Mouse (Mus musculus) stomach, embryonic 16.5 days (tissue): ENCODE measurements at regions not wholly inside any gene's neighbourhood (a gene's known extent, or its start where the extent isn't known, plus 50 kb on each side); places are given as distances from the start of the nearest gene placed in this dataset.

Experiments
- ATAC-seq: fragments of 200-750 bp; cut with Nextera tagmentation; 2 replicates; pipeline ENCODE4 v1.8.0; 2017; ENCODE audit warnings: moderate number of reproducible peaks, moderate TSS enrichment; ENCODE audit not compliant: insufficient read depth, low FRiP score
- H3K27ac ChIP-seq: fragments of 300-500 bp; sonication (generic); 2 replicates; pipeline ENCODE4 v1.5.1; 2014; ENCODE audit warnings: low read length
- H3K27me3 ChIP-seq: fragments of 300-500 bp; sonication (generic); 2 replicates; pipeline ENCODE4 v1.6.1; 2014; ENCODE audit warnings: low read length, control low read depth, mixed read lengths; ENCODE audit not compliant: control insufficient read depth, insufficient read depth
- H3K36me3 ChIP-seq: fragments of 300-500 bp; sonication (generic); 2 replicates; pipeline ENCODE4 v1.6.1; 2014; ENCODE audit warnings: low read length; ENCODE audit not compliant: control insufficient read depth, insufficient read depth
- H3K4me1 ChIP-seq: fragments of 300-500 bp; sonication (generic); 2 replicates; pipeline ENCODE4 v1.6.1; 2014; ENCODE audit warnings: low read length, control low read depth, mixed read lengths; ENCODE audit not compliant: control insufficient read depth, insufficient read depth
- H3K4me2 ChIP-seq: fragments of 300-500 bp; sonication (generic); 2 replicates; pipeline ENCODE4 v1.6.1; 2014; ENCODE audit warnings: low read depth, low read length, mixed read lengths
- H3K4me3 ChIP-seq: fragments of 300-500 bp; sonication (generic); replicated peaks from 2 replicates; pipeline ENCODE4 v1.5.1; 2014; ENCODE audit warnings: mild to moderate bottlenecking, low read length
- H3K9ac ChIP-seq: fragments of 300-500 bp; sonication (generic); 2 replicates; pipeline ENCODE4 v1.6.1; 2014; ENCODE audit warnings: low read length
- H3K9me3 ChIP-seq: fragments of 300-500 bp; sonication (generic); replicated peaks from 2 replicates; pipeline ENCODE4 v1.6.1; 2016; ENCODE audit warnings: low read length, control low read depth; ENCODE audit not compliant: control insufficient read depth
- whole genome bisulfite sequencing: fragments of 180-500 bp; shearing (Covaris S2); extraction: QIAGEN DNeasy Blood & Tissue Kit; methylation state at CpG from one replicate; pipeline ENCODE4 v1.1.7; 2014; 5-methylcytosine and 5-hydroxymethylcytosine counted together

GRCm38 (mm10) chrX:21389992-21390391 lies 94.4 kb upstream of the Agtr2 start:
- Histone ChIP-seq H3K4me1 (no peaks in the 10 kb centered on the region), H3K4me3 (no peak overlapping the region), H3K27ac (no peak overlapping the region), H3K4me2 (no peak overlapping the region), H3K36me3 (no peaks in the 10 kb centered on the region), H3K9ac (no peak overlapping the region), H3K9me3 (no peaks in the 10 kb centered on the region), H3K27me3 (no peaks in the 10 kb centered on the region)
- 36% methylated on average over 1 of the region's 1 CpGs for WGBS
- no peak for ATAC-seq

GRCm38 (mm10) chrX:21393212-21393611 lies 91.1 kb upstream of the Agtr2 start:
- ATAC-seq: no peak; the same call in 1 of the 2 replicates
- H3K9ac ChIP-seq: no peak overlapping the region

GRCm38 (mm10) chrX:21424797-21425196 lies 59.5 kb upstream of the Agtr2 start:
- H3K27ac ChIP-seq: no peak overlapping the region
- H3K9me3 ChIP-seq: no peaks in the 10 kb centered on the region
- H3K4me2 ChIP-seq: no peak overlapping the region
- no peaks in the 10 kb centered on the region for H3K36me3 ChIP-seq
- no peak overlapping the region for H3K4me3 ChIP-seq
- WGBS: 48% methylated on average over 4 of the region's 4 CpGs
- H3K4me1 ChIP-seq: no peaks in the 10 kb centered on the region
- no peak for ATAC-seq
- no peaks in the 10 kb centered on the region for H3K27me3 ChIP-seq
- H3K9ac ChIP-seq: no peak overlapping the region

More at GRCm38 (mm10) chrX:21393212-21393611, 91.1 kb upstream of the Agtr2 start:
- no peak overlapping the region for H3K4me3 ChIP-seq
- H3K36me3 ChIP-seq: no peaks in the 10 kb centered on the region
- no peaks in the 10 kb centered on the region for H3K4me1 ChIP-seq
- peak overlapping the region; percentile 23; the same call in 1 of the 2 replicates for H3K27ac ChIP-seq
- no peak overlapping the region for H3K4me2 ChIP-seq
- H3K27me3 ChIP-seq: no peaks in the 10 kb centered on the region
- no peaks in the 10 kb centered on the region for H3K9me3 ChIP-seq
- 61% methylated on average over 10 of the region's 10 CpGs for WGBS

- Histone ChIP-seq H3K9ac (no peak overlapping the region), H3K27ac (no peak overlapping the region), H3K9me3 (no peaks in the 10 kb centered on the region), H3K36me3 (no peaks in the 10 kb centered on the region), H3K27me3 (no peaks in the 10 kb centered on the region), H3K4me3 (no peak overlapping the region), H3K4me1 (no peaks in the 10 kb centered on the region), H3K4me2 (no peak overlapping the region)
- no peak for ATAC-seq
- 57% methylated on average over 3 of the region's 3 CpGs for WGBS
Measured at GRCm38 (mm10) chrX:21428081-21428480, 56.3 kb upstream of the Agtr2 start.

GRCm38 (mm10) chrX:21433501-21433900 lies 50.8 kb upstream of the Agtr2 start:
- Histone ChIP-seq H3K36me3 (no peaks in the 10 kb centered on the region), H3K4me2 (no peak overlapping the region), H3K27ac (no peak overlapping the region), H3K9me3 (no peaks in the 10 kb centered on the region), H3K9ac (no peak overlapping the region), H3K27me3 (no peaks in the 10 kb centered on the region), H3K4me1 (no peaks in the 10 kb centered on the region), H3K4me3 (no peak overlapping the region)
- ATAC-seq: no peak
